Mouse (Mus musculus): ENCODE data around the gene Hoxa2. TPM values are rescaled to one million over a fixed set of nuclear protein-coding genes. Genes with fewer than 3 reads are reported as not detected.

Gene Hoxa2
- total RNA-seq, 2 experiments from 2014 or later = 0.28 to 0.83 TPM

GRCm38 (mm10) chr6:52138576-52138975, 26.1 kb downstream of the Hoxa2 start:
- DNase-seq = no peak

GRCm38 (mm10) chr6:52137841-52138535, 26.6 kb downstream of the Hoxa2 start:
- DNase-seq = no peak

- no peak for DNase-seq
Observed at GRCm38 (mm10) chr6:52123673-52124072, 41.0 kb downstream of the Hoxa2 start.

GRCm38 (mm10) chr6:52121173-52121572, 43.5 kb downstream of the Hoxa2 start:
- no peak for DNase-seq

- no peak for DNase-seq
Observed at GRCm38 (mm10) chr6:52118903-52119635, 45.6 kb downstream of the Hoxa2 start.

- DNase-seq = no peak
Observed at GRCm38 (mm10) chr6:52115899-52116298, 48.7 kb downstream of the Hoxa2 start.

Other genes with a start within 250 kb of the Hoxa2 start
- gene Skap2, start 152.3 kb downstream of the Hoxa2 start, total RNA-seq (2021) = 1 to 10 TPM; 2.1 to 6.6 TPM
- under 1 TPM in 1 of 2 experiments, not detected in 1; 0.21 TPM for gene Hoxa1, start 6.5 kb downstream of the Hoxa2 start, total RNA-seq (2021)
- not detected for gene 5730596B20Rik, start 12.7 kb upstream of the Hoxa2 start, total RNA-seq (2021)
- gene Hoxa4, start 26.9 kb upstream of the Hoxa2 start, total RNA-seq (2021) = 1 to 10 TPM; 2.3 to 2.8 TPM
- gene Hoxa5, start 39.8 kb upstream of the Hoxa2 start, total RNA-seq (2021) = 1 to 10 TPM; 1.9 to 3.5 TPM
- 1 to 10 TPM; 1.8 to 2.8 TPM for gene Hoxa6, start 43.9 kb upstream of the Hoxa2 start, total RNA-seq (2021)
- 1 to 10 TPM; 2.4 to 3.3 TPM for gene Hoxa3, start 48.5 kb upstream of the Hoxa2 start, total RNA-seq (2021)
- gene Gm28308, start 48.5 kb upstream of the Hoxa2 start, total RNA-seq (2021) = under 1 TPM in 1 of 2 experiments, not detected in 1; 0.46 TPM
- 1 to 10 TPM; 4.7 to 5.5 TPM for gene Hoxa7, start 57.0 kb upstream of the Hoxa2 start, total RNA-seq (2021)
- gene Hoxa9, start 66.3 kb upstream of the Hoxa2 start, total RNA-seq (2021) = 10 to 100 TPM in 1 of 2 experiments, 1 to 10 TPM in 1; 5.7 to 13.5 TPM
- 10 to 100 TPM; 14.8 to 18.4 TPM for gene Hoxa10, start 76.0 kb upstream of the Hoxa2 start, total RNA-seq (2021)
- 1 to 10 TPM; 1.4 to 1.8 TPM for gene Hoxa11, start 81.0 kb upstream of the Hoxa2 start, total RNA-seq (2021)
- 1 to 10 TPM in 1 of 2 experiments, under 1 TPM in 1; 0.48 to 2.1 TPM for gene Hoxa13, start 96.0 kb upstream of the Hoxa2 start, total RNA-seq (2021)
- not detected for gene Evx1, start 148.7 kb upstream of the Hoxa2 start, total RNA-seq (2021)

All from gastrocnemius, postnatal 25 days (tissue).